Mouse (Mus musculus): Measurements from ENCODE around the gene Sorcs3.

DNA sequence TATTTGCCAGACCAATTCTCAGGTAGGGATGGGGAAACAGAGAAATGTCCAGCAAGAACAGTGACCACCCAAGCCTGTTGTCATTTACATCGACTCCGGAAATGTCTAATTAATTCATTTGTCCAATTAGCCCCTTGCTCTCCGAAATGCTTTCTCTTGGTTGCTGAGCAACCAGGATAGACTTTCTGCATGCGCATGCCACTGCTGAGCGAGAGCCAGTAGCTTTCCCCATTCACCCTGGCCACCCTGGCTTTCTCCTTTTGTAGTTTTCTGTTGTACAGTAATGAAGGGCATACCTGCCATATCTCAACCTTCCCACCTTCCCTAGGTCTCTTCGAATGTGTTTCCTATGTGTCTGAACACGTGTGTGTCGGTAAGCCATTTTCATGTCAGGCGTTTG is 32.6 kb downstream of the Sorcs3 start:
- no peak for TF ChIP-seq CTCF (IDR thresholded peaks at IDR 0.05; ENCODE audit: borderline replicate concordance, insufficient read depth, low read length)
- TF ChIP-seq POLR2A (IDR thresholded peaks at IDR 0.05; ENCODE audit: low read depth, low read length): no peak

All from embryonic fibroblast, embryonic 13.5 days (primary cell).